Mouse (Mus musculus): Measurements from ENCODE around the gene Rnf41. TPM values are rescaled to one million over a fixed set of nuclear protein-coding genes. Genes with fewer than 3 reads are reported as not detected.
A peak's percentile ranks its signal among the peaks of the same experiment; 100 is the strongest.

Rnf41 gene
- polyA plus RNA-seq, 1 experiment from 2014 or later: 42.1 TPM

Small RNAs within 50 kb of the gene (microRNA-seq; reads per million reads assigned to microRNA genes)
- gene Gm25361: not detected
- not detected for gene Gm26308
- 0.91 reads per million for gene Mir6914
- 2.7 reads per million for gene Mir6915
- gene Mir8105: 4.3 reads per million, percentile 10 among the genes with 10 or more reads in this experiment

Other genes with a start within 250 kb of the Rnf41 start
- gene Rbms2, start 231.4 kb upstream of the Rnf41 start, polyA plus RNA-seq (2016; fragmentation: Nextera tagmentation; extraction: Ambion mirVana): 27.9 and 31.0 TPM in 2 replicates
- gene Gls2, start 217.2 kb upstream of the Rnf41 start, polyA plus RNA-seq (2016; fragmentation: Nextera tagmentation; extraction: Ambion mirVana): 1.4 and 1.5 TPM in 2 replicates
- gene Spryd4, start 199.8 kb upstream of the Rnf41 start, polyA plus RNA-seq (2016; fragmentation: Nextera tagmentation; extraction: Ambion mirVana): 31.3 and 31.8 TPM in 2 replicates
- not detected in 2 replicates for gene Mip, start 185.8 kb upstream of the Rnf41 start, polyA plus RNA-seq (2016; fragmentation: Nextera tagmentation; extraction: Ambion mirVana)
- gene Timeless, start 179.6 kb upstream of the Rnf41 start, polyA plus RNA-seq (2016; fragmentation: Nextera tagmentation; extraction: Ambion mirVana): 95.9 and 103 TPM in 2 replicates
- 0.49 and 0.69 TPM in 2 replicates for gene Apon, start 157.6 kb upstream of the Rnf41 start, polyA plus RNA-seq (2016; fragmentation: Nextera tagmentation; extraction: Ambion mirVana)
- 0.11 TPM in 1 of 2 replicates, not detected in the other for gene Apof, start 143.0 kb upstream of the Rnf41 start, polyA plus RNA-seq (2016; fragmentation: Nextera tagmentation; extraction: Ambion mirVana)
- gene Stat2, start 141.1 kb upstream of the Rnf41 start, polyA plus RNA-seq (2016; fragmentation: Nextera tagmentation; extraction: Ambion mirVana): 14.3 and 15.3 TPM in 2 replicates
- 0.13 TPM in 1 of 2 replicates, not detected in the other for gene Il23a, start 112.9 kb upstream of the Rnf41 start, polyA plus RNA-seq (2016; fragmentation: Nextera tagmentation; extraction: Ambion mirVana)
- gene Pan2, start 108.3 kb upstream of the Rnf41 start, polyA plus RNA-seq (2016; fragmentation: Nextera tagmentation; extraction: Ambion mirVana): 42.9 and 43.3 TPM in 2 replicates
- 273 and 305 TPM in 2 replicates for gene Cnpy2, start 89.2 kb upstream of the Rnf41 start, polyA plus RNA-seq (2016; fragmentation: Nextera tagmentation; extraction: Ambion mirVana)
- gene Cs, start 73.9 kb upstream of the Rnf41 start, polyA plus RNA-seq (2016; fragmentation: Nextera tagmentation; extraction: Ambion mirVana): 244 and 258 TPM in 2 replicates
- 9.5 and 11.1 TPM in 2 replicates for gene Coq10a, start 42.7 kb upstream of the Rnf41 start, polyA plus RNA-seq (2016; fragmentation: Nextera tagmentation; extraction: Ambion mirVana)
- gene Ankrd52, start 34.5 kb upstream of the Rnf41 start, polyA plus RNA-seq (2016; fragmentation: Nextera tagmentation; extraction: Ambion mirVana): 12.1 and 12.4 TPM in 2 replicates
- 0.13 and 0.36 TPM in 2 replicates for gene Slc39a5, start 10.4 kb upstream of the Rnf41 start, polyA plus RNA-seq (2016; fragmentation: Nextera tagmentation; extraction: Ambion mirVana)
- 119 and 129 TPM in 2 replicates for gene Nabp2, start 165 bp upstream of the Rnf41 start, polyA plus RNA-seq (2016; fragmentation: Nextera tagmentation; extraction: Ambion mirVana)
- gene Smarcc2, start 47.6 kb downstream of the Rnf41 start, polyA plus RNA-seq (2016; fragmentation: Nextera tagmentation; extraction: Ambion mirVana): 77.3 and 85.9 TPM in 2 replicates
- gene Myl6, start 82.5 kb downstream of the Rnf41 start, polyA plus RNA-seq (2016; fragmentation: Nextera tagmentation; extraction: Ambion mirVana): 733 and 768 TPM in 2 replicates
- 2.3 and 3.1 TPM in 2 replicates for gene Myl6b, start 87.0 kb downstream of the Rnf41 start, polyA plus RNA-seq (2016; fragmentation: Nextera tagmentation; extraction: Ambion mirVana)
- gene Esyt1, start 114.2 kb downstream of the Rnf41 start, polyA plus RNA-seq (2016; fragmentation: Nextera tagmentation; extraction: Ambion mirVana): 11.9 and 13.6 TPM in 2 replicates
- 15.9 and 17.4 TPM in 2 replicates for gene Zc3h10, start 136.1 kb downstream of the Rnf41 start, polyA plus RNA-seq (2016; fragmentation: Nextera tagmentation; extraction: Ambion mirVana)
- 3,494 and 3,561 TPM in 2 replicates for gene Rpl41, start 137.6 kb downstream of the Rnf41 start, polyA plus RNA-seq (2016; fragmentation: Nextera tagmentation; extraction: Ambion mirVana)
- gene Pa2g4, start 154.3 kb downstream of the Rnf41 start, polyA plus RNA-seq (2016; fragmentation: Nextera tagmentation; extraction: Ambion mirVana): 274 and 287 TPM in 2 replicates
- gene Erbb3, start 178.0 kb downstream of the Rnf41 start, polyA plus RNA-seq (2016; fragmentation: Nextera tagmentation; extraction: Ambion mirVana): 11.9 and 12.2 TPM in 2 replicates
- 566 and 582 TPM in 2 replicates for gene Rps26, start 215.1 kb downstream of the Rnf41 start, polyA plus RNA-seq (2016; fragmentation: Nextera tagmentation; extraction: Ambion mirVana)
- 2.9 and 3.5 TPM in 2 replicates for gene Ikzf4, start 234.3 kb downstream of the Rnf41 start, polyA plus RNA-seq (2016; fragmentation: Nextera tagmentation; extraction: Ambion mirVana)

All from embryonic facial prominence, embryonic 10.5 days (tissue).